Mouse (Mus musculus) activated CD4-positive, CD25-positive, alpha-beta regulatory T cell, adult 4 months (primary cell): Measurements from ENCODE around the gene Actn1. TPM values are rescaled to one million over a fixed set of nuclear protein-coding genes. Genes with fewer than 3 reads are reported as not detected.

ENCODE experiments used
- ATAC-seq: one replicate; pipeline ENCODE4 v1.8.0; 2017
- polyA plus RNA-seq, 2 experiments: library from polyadenylated mRNA; unstranded; fragments of 100-300 nt; shearing (Covaris generic); gene quantifications; one replicate each; pipeline ENCODE4 v1.2.1; 2017

Actn1 gene
- polyA plus RNA-seq, 2 experiments from 2014 or later = 31.8 to 34.3 TPM

DNA sequence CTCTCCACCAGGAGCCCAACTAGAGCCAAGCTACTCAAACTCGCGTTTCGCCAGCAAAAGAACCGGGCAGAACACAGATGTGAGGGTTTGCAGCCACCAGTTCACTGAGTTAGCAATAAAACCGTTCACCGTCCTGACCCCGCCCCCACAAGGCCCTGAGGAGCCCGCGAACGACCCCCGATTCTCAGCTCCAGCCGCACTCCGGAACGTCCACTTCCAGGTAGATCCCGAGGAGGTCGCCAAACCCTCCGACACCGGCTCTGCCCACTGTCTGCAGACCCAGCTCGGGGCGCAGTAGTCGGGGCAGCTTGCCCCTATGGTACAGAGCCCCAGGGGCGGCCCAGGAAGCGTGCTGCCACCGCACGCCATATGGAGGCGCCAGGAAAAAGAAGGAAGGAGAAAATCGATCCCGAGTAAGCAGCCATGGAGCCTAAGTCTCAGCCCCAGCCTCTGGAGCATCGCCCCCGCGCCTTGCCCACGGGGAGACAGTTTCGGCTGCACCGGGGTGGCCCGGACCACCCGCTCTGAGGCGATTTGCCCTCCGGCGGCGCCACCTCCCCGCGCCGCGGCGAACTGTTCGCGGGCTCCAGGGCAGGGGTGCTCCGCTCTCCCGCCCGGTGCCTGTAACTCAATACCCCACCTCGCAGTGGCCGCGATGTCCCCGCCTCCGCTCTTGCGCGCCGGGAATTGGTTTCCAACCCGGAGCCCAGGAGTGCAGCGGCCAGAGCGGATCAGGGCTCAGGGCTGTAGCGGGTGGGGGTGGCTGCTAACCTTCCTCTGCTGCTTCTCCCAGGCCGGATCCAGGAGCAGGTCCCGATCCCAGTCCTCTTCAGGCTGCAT lies 735 bp downstream of the Actn1 start:
- ATAC-seq = peak; percentile 53

DNA sequence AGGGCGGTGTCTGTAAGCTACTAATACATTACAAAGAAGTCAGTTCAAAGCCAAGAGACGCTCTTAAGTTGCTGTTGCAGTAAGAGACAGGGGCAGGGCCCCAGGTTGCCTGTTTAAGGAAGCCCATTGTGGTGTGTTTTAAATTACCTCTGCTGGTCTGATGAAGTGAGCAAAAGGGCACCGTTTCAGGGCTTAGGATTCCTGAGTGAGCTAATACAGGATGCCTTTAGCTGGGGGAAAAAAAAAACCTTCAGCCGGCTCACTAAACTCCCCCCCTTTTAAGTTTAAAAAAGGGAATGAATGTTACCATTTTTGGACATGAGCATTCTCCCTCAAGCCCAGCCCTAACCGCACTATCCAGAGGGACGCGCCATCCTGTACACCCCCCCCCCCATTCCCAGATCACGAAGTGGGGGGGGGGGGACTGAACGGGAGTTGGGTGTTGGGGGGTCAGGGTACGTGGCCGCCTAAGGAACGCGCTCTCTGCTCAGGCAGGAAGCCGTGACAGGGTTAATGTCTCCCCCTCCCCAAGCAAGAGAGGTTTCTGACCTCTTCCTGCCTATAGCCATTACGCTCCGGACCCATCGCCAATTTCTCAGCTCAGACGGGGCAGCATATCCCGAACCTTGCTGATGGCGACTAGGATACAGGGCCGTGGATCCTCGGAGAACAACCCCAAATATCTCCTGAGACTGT lies 1.5 kb downstream of the Actn1 start:
- ATAC-seq = no peak

DNA sequence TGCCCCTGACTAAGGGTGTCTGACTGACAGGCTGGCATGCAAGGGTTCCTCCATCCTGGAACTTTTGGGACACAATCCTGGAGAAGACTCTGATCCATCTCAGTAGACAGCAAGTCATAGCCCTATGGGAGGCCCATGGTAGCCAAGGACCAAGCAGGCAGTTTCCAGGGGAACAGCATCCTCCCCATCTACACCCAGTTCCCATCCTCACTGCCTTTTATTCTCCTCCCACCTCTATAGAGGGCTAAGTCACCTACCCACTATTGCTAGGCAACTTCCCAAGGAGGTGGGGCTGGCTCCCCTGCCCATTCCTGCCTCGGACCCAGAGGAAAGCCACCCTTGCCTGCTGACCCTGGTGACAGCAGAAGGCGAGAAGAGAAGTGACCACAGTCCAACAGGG lies 8.2 kb downstream of the Actn1 start:
- ATAC-seq = no peak

DNA sequence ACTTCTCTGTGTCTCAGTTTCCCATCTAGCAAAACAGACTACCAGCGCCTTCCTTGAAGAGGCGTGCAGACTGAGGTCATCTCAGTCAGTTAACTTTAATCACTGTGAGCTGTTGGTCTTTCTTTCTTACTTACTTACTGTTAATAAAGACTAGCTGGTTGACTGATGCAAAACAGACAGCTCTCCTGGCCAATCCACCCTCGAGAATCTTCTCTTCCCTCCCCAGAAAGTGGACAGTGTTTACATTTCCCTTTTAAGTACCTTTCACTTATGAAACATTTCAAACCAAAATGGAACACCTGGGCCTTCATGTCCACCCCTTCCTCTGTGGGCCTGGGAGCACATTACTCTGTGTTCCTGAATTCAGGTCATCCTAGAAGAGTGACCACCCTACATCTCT lies 8.6 kb downstream of the Actn1 start:
- no peak for ATAC-seq

DNA sequence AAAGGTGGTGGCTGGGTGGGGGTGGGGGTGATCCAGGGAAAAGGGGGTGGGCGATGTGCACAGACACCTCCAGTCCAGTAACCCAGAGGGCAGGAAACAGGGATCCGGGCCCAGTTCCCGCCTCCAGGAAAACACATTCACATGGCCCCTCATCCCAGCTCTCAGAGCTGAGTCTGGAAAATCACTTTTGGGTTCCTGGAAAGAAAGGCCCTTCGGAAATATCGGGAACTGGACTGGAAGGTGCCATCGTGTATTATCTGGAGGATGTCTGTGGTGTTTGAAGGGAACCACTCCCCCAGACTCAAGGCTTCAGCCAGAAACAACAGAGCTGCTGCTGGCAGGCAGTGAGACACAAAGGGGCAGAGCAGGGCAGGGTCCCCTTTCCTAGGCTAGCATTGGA lies 10.6 kb downstream of the Actn1 start:
- no peak for ATAC-seq

DNA sequence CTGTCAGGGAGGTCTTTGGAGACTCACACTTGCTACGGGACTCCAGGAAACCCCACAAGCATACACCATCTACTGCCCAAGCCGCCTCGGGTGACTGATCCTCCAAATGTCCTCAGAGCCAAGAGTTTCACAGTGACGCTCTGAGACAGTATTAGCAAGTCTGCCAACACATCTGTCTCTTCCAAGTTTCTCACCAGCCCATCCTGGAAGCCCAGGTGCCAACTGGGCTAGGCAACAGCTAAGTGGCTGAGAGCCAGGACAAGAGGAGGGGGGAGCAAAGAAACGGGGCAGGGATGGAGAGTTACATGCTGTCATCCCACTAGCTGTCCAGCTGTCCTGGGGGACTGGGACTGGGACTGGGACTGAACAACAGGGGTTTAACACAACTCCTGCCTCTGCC lies 13.1 kb downstream of the Actn1 start:
- ATAC-seq = no peak

DNA sequence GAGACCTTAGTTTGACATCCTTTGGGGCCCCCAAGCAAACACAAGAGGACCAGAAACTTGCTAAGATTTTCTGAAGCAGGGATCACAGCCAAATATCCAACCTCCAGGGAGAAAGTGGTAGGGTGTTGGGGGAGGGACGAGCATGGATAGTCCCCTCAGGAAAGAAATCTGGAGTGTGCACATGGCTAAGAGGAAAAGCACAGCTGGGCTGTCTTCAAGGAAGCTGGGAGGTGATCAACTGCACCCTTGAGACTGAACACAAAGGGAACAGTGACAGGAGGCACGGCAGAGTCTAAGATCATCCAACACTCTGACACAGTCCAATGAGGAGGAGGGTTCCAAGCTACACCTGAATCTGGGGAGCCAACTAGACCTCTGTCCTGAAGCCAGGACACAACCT lies 13.7 kb downstream of the Actn1 start:
- ATAC-seq = no peak

DNA sequence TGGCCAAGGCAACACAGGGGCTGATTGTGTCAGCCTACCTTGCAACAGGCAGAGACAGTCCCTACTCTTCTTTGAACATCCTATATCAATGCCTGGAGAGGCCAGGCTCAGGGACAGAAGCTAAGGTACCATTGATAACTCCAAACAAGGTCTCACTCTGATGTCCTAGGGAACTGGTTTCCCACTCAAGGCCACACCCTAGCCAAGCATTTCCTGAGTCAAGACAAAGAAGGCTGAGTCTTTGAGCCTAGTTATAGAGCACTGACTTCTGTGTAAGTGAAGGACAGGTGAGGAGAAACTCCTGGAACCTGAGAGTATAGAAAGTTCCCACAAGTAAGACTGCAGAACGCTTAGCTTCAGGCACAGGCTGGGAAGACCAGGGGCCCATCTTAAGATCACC lies 15.4 kb downstream of the Actn1 start:
- ATAC-seq = no peak

DNA sequence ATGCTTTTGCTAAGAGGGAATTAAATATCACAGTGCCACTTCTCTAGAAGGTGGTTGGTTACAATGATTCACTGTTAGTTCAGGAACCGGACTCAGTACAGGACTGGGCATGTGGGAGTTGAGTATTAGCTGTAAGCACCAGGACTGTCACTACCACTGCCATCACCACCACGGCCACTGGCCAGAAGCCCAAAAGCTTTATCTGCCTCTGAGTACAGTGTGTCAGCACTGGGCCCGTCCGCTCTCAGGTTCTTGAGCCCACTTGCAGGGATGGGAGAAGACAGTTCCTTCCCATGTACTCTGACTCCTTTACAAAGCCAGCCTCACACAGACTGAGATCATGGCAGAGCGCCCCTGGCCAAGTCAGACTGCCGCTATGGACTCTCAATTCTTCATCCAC lies 16.0 kb downstream of the Actn1 start:
- no peak for ATAC-seq

DNA sequence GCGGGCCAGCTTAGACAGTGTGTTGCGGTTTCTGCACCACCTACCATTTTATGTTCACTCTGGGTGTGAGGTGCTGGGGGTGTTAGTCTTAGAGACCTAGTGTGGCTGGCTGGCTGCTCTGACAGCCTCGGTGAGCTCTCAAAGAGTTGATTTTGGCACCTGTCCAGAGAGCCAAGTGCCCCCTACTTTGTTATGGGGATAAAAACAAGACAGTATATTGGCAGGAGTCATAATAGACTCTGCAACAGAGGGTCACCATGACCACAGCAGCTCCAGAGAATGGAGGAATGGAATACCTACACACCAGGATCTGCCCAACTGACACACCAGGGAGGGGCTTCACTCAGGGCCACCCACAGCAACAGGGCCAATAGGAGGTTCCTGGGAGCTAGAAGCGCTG lies 16.8 kb downstream of the Actn1 start:
- ATAC-seq = no peak

DNA sequence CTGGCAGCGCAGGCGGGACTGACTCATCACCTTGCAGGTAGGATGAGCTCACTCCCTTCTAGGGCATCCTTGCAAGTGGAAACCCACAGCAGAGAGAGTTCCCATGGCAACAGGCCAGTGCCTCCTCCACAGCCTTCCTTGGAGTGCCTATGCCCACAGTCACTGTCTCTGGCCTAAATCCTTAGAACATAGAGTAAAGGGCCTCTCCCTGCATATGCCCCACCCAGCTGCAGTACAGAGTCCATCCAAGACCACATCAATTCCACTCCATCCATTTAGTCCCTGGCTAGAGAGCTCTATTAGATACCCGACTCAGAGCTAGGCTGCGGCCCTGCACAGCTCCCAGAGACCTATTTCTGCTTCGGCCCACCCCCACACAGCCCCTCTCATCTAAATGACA lies 20.7 kb downstream of the Actn1 start:
- ATAC-seq = no peak

DNA sequence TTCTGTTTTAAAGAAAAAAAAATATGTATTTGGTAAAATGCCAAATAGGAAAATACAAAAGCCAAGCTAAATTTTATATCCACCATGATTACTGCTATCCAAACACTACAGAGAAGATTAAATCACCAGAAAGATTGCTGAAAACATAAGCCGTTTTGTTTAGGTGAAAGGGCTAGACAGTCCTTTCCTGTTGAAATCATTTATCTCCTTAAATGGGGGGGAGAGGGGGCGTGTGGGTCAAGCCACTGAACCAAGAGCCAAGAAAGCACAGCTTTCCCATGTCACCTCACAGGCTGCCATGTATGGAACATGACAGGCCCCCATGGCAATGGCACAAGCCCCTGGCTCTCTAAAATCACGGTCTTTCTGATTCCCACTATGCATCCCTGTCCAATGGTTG lies 21.6 kb downstream of the Actn1 start:
- ATAC-seq = no peak

DNA sequence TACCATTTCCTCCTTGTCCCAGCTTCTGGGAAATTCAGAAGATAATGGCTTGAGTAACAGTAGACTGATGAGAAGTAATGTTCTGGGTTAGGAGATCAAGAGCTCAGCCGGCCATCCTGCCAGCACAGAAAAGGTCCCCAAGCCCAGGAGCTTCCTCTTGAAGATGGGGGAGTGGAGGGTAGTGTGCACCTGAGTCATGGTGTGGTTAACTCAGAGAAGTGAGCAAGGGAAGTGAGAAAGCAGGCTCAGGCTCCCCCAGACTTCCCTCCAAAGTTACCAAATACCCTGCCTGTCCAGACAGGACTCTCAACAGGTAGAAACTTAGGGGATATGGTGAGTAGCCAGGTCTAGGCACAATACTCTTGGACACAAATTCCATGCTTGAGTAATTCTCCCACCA lies 24.9 kb downstream of the Actn1 start:
- no peak for ATAC-seq

DNA sequence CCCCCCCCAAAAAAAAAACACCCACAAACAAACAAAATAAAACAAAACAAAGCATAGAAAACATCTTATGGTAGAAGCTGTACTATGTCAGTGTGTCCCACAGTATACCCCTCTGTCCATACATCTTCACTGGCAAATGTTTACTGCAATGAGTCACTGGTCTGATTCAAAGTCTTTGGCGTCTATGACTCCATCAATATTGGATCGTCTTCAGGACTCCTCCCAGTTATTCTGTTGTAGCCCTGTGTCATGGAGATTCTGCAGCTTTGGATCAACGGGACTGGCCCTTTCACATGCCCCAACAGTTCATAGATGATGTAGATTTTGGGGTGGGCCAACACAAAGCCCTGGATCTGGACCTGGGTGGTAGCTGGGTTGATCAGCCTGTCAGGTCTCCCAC lies 25.9 kb downstream of the Actn1 start:
- no peak for ATAC-seq

DNA sequence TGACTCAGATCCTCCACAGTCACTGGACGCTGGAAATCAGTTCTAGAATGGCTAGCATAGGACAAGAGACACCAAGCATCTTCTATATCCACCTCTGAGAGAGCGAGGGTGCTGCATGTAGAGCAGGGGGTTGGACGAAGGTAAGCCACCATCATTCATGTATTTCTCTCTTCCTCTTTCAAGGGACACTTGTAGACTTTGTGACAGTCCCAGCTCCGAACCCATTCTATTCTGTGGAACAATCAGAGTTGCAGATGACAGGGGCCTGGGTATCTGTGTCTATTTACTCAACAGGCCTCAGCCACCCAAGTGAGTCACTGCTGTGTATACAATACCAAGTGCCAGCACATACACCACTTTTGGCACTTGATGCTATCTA lies 27.3 kb downstream of the Actn1 start:
- no peak for ATAC-seq

DNA sequence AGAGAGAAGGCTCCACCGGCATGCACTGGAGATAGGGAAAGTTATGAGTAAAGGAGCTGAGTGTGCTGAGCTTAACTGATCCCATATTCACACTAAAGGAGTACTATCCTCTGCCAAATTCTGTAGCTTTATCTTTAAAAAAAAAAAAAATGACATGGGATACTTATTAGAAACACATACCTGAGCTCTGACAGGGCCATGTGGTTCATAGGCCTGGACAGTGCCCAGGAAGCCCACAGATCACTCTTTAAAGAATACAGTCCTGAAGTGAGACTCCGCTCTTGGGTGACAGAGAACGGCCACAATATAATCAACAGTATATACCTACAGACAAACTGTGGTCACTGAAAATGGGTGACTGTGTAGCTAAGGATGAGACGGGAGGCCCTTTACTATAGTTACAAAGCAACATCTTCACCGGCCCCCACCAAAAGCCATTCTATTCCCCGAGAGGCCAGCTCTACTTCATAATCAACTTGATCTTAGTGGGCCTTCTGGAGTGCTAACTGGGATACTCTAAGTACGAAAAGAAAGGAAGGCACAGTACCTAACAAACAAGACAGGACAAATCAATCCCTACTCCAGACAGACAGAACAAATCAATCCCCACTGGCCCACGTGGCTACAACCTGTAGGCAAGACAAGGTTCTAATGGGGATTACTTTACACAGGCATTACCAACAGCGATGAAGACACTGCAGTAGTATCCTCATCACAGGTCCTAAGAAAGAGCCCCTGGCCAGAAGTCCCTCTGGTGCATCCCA lies 27.9 kb downstream of the Actn1 start:
- no peak for ATAC-seq

DNA sequence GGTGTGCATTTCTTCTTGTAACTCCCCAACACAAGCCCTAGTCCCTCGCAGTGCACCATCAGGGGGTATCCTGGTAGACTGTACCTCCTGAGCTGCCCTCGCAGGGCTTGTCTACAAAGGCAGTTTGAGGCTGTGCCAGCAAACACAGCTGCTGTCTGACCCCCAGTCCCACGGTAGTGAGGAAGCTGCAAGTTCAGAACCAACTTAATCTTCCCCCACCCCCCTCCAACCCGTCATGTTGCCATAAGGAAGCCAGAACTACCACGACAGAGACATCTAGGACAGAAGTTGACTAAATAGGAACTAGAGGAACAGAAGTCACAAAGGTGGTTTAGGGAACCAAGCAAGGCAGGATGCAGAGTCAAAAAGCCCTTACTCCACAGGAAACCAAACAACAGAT lies 28.9 kb downstream of the Actn1 start:
- ATAC-seq = no peak

DNA sequence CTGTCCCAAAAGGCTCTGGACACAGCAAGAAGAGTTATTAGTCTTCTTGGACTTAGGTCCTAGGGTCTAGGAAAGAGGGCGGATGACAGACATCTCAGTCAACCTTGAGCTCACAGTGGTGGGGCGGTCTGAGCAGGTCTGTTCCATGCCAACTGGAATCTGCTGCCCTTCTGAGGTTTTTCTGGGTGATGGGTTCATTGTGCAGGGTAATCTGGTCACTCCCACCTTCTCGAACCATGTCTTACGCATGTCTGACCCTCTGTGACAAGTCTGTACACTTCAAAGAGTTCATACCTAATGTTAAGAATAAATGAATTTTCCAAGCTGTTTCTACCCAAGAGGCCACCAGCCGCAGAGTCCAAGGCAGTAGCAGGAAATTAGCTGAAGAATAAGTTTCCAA lies 29.3 kb downstream of the Actn1 start:
- ATAC-seq = no peak

DNA sequence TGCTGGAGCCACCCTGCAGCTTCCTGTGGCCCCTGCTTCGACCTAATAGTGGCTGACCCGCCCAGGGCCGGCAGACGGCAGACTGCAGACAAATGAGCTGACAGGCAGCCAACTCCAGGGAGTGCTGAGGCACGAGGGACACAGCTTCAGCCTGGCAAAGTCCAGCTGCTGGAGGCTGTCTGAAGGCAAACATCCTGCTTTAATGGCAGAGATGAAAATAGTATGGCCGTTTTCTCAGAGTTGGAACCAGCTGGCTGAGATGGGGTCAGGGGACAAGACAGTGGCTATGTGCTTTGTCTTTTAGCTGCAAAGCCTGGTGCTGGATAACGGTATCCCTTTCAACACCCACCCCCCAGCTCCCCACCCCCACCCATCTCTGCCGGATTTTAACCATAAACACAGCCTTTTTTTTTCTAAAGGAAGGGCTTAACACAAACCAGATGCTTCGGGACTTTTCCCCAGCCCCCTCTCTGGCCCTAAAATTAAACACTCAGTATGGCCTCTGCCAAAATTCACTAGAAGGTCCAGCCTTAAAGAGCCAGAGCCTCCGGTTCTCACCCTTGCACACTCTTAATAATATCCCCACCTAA lies 30.0 kb downstream of the Actn1 start:
- no peak for ATAC-seq

DNA sequence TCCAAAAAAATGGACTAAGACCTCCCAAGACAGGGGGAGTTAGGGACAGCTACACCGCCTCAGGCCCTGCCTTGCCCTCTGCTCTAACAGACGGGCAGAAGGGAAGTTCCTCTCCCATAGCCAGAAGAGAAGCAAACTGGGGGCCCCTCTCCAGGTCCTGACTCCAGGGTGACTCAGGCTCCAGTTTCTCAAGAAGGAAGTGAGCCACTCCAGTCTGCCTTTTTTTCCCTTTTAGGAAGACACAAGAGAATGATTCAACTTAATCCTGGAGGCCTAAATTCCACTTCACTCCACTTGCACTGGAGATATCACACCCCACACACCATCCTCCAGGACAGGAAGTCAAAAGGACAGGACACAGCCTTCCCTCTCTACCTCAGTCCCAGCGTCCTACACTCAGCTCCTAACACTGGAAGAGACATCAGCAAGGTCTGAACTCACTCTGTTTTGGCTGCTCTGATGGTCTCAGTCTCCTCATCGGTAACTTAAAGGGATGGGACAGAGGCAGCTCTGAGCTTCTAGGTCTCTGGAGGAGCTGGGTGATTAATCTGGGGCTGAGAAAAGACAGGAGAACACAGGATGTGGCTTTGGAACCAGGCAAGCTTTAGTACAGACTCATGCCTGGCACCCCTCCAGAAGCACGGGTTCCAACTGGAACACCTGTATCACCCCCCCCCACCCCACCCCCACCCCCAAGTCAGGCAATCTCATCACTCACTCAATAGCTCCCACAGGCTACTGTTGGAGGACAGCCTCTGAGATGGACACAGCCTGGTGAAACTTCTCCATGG lies 31.0 kb downstream of the Actn1 start:
- no peak for ATAC-seq

DNA sequence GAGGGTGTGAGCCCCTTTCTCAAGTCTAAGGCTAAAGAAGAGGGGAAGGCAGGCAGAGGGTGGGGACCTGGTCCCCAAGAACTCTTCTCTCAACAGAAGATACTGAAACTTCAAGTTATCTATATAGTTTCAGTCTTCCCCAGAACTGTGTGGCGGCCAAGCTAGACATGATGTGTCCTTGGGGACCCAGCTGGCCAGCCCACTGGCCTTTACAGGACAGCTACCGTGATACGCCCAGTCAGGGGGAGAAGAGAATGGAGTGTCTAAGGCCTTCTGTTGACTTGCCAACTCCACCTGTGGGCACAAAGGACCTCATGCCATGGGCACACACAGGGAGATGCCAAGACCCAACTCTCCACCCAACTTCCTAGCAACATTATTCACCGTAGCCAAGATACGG lies 31.8 kb downstream of the Actn1 start:
- no peak for ATAC-seq

DNA sequence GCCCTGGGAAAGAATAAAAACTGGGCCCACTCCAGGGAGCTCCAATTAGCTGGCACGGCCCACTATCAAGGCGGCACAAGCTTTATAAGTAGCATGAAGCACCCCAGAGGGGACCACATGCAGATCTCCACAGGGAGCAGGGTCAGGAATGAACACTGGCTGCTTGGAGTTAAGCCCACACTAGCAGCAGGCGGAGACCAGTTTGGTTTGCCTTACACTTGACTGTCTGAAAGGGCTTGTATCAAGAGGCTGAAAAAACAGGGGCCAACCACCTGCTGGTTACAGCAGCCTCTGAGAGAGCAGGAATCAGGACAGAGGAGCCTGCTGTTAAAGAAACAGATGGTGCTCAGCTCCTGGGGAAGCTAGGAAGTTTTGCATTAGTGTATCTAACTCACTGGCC lies 32.3 kb downstream of the Actn1 start:
- ATAC-seq = no peak

DNA sequence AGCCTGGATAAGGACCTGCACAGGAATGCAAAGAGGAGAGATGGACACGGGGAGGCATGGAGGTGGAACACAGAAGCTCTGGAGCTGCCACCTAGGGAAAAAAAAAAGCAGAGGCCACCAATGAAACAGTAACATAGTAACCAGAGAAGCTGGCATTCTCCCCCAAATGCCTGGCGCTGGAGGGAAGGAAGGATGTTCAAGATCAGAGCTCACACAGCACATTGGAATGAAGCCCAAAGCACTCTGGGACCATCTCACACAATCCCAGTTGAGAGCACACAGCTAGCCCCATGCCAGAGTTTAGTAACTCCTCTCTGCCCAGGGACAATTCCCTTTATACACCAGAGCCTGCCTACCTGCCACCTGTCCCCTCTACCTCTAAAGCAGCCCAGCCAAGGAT lies 34.1 kb downstream of the Actn1 start:
- no peak for ATAC-seq
